Mouse (Mus musculus) forelimb bud, embryonic 11.5 days (tissue): ENCODE measurements around the gene Luc7l3.

ENCODE experiments used
- DNase-seq: peaks from one replicate; pipeline ENCODE4 v3.0.0-alpha.2; 2012; ENCODE audit warnings: low read depth, low spot score

Luc7l3 gene

DNA sequence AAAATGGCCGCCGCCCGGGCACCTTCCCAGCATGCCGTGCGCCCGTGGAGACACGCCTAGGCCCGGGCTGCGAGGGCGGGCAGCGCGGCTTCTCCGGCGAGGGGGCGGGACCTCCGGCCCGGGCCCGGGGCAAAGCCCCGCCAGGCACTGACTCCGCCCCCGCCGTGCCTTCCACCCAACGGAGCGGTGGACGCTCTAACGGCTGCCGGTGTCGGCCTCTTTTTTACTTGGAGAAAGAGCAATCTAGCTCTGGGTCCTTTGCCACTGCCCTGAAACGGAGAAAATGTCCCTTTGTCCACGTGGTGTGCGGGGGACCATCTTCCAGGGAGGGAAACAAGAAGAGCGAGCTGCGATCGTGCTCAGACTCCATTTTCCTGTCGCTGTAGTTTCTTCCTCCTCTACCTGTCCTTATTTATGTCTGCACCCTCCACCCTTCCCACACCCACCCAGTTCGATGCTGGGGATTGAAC, at the start of gene Luc7l3:
Gene Luc7l3, minus strand, starts transcription at position 58 of the 470 bp plus-strand sequence.
- peak; percentile 85 for DNase-seq

DNA sequence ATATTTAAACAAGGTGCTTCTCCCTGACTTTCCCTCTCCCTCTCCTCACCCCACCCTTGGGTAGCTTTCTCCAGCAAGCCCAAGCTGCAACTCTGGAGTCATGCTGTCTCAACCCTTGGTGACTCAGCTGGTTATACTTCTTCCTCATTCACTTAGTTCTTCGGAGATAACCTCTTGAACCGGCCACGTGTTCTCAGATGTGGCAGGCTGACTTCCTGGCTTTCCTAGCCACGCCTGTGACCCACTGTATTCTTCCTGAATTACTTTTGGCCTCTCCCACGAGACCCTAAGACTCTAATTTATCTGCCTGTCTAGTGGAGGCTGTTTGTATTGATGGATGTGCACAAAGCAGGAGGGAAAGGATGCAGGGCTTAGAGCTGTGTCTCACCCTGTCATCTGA, 49.0 kb upstream of the Luc7l3 start:
- DNase-seq: no peak

DNA sequence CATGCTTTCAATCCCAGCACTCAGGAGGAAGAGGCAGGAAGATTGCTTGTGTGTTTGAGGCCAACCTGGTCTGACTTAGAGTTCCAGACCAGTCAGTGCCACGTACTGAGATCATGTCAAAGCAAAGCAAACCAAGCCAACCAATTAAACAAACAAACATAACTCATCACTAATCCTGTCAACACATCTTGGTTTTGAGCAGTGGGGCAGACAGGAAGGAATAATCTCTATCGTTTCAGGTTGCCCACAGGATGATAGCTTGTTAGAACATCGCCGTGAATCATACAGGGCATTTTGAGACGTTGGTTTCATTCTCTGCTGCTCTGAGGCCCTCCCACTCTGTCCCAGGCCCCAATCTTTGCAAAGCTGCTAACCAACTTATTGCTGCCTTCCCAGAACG, 48.2 kb upstream of the Luc7l3 start:
- DNase-seq: no peak

DNA sequence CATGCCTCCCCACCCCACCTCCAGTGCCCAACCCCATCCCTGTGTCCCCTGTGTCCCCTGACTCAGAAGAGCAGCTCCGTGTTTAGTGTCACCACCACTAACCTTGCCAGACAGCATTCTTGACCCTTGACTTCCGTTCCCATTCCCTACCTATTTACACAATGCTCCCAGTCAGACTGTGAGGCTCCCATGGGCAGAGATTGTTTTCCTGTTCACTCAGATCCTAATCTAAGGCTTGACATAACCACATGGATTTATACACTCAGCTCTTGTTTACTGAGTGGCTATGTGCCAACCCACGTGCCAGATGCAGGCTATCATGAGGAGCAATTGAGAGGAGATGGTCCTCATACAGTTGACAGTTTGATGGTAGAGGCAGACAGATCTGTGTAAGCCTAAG, 43.6 kb upstream of the Luc7l3 start:
- no peak for DNase-seq

DNA sequence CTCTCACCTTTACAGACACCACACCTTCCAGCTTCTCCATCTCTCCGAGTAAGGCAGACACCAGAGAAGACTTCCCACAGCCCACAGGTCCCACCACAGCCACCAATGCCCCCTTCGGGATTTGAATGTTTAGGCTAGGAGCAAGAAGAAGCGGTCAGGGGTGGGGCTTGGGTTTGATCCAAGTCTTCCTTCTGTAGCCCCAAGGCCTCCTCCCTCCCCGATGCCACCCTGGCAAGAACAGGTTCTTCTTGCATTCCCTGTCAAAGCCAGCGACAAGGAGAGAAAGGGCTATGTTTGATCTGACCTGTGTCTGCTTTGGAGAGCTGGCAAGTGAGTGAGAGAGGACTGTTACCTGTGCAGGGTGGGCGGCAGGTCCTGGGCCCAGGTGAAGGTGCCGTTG, 41.9 kb upstream of the Luc7l3 start:
- no peak for DNase-seq

DNA sequence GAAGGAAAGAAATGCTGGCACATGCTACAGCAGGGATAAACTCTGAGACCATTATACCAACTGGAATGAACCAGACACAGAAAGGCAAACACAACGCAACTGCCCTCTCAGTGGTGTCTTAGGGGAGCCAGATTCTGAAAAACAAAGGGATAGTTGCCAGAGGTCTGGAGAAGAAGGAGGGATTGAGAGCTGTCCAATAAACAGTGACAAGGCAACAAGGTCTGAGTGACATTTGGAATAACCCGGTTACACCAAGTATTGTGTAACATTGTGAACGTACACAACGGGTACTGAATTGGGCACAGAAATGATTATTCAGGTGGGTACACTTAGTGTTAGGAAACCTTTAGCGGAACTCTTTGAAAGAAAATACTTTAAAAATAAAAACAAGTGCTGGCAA, 40.3 kb upstream of the Luc7l3 start:
- no peak for DNase-seq

DNA sequence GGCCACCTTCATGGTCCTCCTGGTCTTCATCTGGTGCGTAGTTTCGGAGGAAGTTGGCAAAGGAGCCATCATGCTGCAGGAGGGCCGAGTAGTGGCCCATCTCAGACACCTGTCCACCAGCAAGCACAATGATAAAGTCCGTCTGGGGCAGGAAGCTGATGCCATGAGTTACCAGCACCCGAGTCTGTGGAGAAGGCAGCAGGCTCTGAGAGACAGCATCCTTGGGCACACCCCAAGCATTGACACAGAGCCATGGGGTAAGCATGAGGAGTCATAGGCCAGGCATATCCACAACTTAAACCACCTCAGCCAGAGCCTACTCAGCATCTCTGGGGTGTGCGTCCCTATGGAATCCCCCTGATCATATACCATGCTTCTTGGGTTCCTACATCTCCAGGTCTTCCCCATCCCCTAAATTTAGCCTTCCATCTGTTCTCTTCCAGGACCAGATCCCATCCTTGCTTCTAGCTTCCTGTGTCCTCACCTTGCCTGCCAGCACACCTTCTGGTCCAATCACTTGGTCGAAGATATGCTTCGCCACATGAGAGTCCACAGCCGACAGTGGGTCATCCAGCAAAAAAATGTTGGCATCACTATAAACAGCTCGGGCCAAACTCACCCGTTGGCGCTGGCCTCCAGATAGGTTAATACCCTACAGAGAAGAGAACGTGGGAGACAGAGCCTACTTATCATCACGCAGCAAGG, 39.5 kb upstream of the Luc7l3 start:
- no peak for DNase-seq

DNA sequence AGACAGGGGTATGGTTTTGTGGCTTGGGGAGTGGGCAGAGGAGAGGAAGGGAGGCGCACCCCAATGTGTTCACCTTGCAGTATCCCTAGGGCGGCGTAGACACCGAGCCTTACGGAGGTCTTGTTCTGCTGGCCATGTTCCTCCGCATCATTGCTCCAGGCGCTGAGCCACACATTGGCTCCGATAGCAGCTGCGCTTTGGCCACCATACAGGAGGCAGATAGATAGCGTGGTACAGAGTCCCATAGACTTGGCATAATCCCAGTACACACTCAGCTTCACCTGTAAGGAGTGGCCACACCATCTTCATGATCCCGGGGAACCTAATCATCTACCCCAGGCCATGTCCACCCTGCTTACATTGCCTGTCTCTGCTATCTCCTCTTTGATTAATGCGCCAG, 37.4 kb upstream of the Luc7l3 start:
- no peak for DNase-seq

DNA sequence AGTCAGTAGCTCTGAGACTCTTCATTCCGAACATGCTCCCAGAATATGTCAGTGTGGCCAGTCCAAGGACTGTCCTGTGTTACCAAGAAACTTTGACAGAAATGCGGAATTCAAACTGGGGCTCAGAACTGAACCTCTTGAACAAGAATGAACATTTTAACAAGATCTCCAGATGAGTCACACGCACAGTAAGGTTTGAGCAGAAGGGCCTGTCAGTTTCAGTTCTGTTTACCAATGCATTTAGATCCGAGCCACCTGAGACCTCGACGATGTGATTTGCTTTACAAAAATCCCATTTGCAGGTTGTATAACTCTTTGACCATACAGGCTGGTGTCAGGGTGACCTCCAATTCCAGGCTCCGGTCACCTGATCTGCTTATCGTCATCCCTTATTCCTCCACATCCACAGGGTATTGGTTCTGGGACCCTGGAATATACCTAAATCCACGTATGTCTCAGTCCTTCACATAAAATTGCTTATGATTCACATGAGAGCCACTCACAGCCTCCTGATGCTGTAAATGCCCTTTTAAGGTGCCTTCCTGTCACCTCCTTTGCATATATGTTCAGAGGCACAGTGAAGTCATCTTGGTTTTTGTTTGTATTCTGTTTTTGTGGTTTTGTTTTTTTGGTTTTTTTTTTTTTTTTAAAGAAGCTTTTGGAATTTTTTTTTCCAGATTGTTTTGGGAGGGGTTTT, 33.9 kb upstream of the Luc7l3 start:
- no peak for DNase-seq

DNA sequence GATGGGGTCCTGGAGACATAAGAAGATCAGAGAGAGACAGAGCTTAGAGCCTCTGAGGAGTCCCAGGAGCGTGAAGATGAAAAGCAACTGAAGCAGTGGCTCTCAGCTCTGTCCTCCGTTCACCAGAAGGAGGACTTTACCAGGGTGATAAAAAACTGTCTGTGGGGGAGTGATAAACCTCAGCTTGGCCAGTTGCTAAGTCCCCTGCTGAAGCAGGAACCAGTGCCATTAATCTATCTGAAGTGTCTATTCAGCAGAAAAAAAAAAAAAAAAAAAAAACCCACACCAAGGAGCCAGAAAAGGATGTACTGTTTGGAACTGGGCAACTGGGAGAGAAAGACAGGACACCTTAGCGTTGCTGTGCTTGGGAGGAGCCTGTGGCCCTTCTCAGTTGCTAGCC, 29.3 kb upstream of the Luc7l3 start:
- no peak for DNase-seq

DNA sequence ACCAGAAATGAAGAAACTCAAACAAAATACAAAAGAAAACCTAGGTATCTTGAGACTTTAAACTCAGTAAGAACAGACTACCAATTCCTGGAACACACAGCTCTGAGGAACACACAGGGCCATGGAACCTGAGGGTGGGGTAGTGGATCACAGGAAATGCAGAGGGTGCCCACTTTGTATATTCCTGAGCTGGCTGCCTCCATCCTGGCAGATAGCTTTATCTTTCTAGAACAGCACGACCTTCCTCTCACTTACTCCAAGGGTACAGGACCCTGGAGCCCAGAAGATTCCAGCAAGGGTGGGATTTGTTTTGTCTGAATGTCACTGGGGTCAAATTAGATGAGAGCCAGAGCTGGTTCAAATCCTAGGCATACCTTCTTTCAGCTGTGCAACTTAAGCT, 28.5 kb upstream of the Luc7l3 start:
- no peak for DNase-seq

DNA sequence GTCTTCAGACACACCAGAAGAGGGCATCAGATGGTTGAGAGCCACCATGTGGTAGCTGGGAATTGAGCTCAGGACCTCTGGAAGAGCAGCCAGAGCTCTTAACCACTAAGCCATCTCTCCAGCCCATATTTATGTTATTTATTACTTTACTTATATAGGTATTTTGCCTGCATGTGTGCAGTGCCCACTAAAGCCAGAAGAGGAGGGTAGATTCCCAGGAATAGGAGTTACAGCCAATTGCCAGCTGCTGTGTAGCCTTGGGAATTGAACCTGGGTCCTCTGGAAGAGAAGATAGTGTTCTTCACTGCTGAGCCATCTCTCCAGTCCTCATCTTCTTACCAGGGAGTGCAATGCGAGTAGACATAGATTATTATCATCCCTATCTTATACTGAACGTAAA, 28.1 kb upstream of the Luc7l3 start:
- no peak for DNase-seq

DNA sequence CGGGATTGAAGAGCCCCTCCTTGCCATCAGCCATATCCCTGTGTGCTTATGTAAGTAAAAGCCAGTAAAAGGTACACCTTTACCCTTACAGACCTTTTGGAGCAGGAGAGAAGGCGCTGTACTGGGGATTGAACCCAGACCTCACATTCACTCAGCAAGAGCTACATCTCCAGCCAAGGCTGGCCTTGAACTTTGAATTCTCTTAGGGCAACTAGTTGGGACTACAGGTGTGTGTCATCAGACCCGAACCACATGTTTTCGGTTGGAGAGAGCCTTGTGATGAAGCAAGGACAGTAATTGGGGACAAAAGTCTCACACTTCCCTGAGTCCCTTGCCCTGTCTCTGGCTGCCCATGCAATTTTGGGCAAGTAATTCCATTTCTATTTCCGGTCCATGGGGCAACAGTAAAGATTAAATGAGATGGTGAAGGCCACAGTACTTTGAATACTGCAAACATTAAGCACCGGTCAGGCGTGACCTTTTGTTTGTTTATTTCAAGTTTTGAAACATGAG, 25.3 kb upstream of the Luc7l3 start:
- DNase-seq: no peak

DNA sequence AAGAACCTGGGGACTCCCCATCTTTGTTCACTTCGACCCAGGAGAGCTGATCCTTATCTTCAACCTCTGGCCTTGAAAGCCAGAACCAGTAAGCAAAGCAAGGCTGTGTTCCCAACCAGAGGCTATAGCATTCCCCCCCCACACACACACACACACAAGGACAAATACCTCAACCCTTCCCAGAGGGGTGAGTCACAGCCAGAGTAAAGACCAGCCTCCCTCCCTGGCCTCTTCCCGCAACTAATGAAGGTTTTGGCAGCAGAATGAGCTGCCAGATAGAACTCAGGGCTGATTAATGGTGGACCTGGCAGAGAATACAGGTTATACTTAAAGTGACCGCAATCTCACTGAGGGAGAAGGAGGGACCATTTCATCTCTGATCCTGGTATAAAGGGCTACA, 24.8 kb upstream of the Luc7l3 start:
- DNase-seq: no peak

DNA sequence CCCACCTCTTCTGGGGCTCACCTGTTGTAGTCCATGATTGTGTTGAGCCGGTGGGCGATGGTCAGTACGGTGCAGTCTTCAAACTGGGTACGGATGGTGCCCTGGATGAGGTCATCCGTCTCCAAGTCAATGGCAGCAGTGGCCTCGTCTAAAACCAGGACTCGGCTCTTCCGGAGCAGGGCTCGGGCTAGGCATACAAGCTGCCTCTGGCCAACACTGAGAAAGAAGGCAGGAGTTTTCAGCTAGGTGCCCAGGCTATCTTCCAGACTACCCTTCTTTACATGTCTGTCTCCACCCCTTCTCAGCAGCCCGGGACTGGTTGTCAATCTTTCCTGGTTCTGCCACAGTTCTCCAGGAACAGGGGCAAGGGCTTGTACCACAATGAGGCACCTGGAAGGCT, 24.1 kb upstream of the Luc7l3 start:
- DNase-seq: no peak

DNA sequence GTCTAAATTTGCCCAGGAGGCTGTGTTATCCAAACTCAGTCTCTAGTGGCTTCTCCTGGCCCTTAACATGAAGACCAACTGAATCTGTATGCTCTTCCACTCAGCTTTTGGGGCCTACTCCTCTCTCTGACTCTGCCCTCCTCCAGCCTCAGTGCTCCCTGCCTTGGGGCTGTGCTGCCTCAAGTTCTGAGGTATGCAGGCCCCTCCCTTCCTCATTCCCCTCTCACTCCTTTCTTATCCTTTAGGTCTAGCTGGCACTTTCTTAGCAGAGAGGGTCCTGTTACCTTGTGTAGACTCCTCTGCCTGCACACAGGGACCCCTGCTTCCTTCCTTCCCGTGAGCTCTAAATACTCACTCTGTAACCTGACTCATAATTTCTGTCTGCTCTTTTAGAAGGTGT, 22.7 kb upstream of the Luc7l3 start:
- no peak for DNase-seq

DNA sequence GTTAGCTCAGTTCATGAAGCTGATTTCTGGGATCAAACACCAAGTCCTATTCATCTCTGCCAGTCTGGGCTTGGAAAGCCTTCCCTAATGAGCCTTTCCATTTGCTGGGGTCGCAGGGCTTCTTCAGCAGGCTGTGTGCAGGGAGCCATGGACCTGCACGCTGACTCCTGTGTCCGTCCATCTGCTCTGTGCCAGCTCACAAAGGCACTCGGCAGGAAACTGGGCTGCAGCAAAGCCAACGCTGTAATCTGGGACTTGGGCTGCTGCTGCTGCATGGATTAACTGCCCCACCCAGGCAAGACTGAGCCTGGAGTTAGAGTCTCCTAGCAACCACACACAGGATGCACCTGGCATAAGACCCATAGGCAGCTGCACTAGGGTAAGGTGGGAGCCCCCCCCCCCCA, 22.2 kb upstream of the Luc7l3 start:
- no peak for DNase-seq

DNA sequence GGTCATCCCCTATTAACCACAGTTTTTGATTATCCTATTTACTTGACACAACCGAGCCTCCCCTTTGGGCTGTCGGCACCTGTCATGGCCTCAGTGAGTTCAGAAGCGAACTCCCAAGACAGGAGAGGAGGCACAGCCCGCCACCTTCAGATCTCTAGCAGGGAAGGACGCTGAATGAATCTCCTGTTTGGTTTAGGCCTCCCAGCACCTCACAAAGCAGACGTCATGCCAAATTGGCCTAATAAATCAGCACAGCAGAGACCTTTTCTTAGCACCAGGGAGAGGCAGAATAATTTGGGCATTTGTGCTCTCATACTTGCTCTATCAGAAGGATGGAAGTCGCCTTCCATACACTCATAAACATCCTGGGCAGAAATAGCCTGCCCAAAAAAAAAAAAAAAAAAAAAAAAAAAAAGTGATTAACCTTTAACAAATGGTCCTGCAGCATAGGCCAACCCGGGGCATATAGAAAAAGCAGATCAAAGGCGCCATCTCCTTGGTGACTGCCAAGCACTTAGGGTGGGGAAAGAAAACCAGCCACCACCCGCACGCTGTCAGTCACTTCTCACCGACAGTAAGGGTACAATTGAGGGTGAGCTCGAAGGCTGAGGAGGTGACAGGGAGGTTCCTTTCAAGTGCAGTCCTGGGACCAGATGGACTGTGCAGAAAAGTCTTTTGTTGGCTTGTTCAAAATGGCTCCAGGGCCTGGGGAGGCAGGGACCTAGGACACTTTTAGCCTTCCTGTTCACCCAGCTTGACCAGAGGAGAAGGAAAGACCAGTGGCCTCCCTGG, 20.5 kb upstream of the Luc7l3 start:
- DNase-seq: no peak

DNA sequence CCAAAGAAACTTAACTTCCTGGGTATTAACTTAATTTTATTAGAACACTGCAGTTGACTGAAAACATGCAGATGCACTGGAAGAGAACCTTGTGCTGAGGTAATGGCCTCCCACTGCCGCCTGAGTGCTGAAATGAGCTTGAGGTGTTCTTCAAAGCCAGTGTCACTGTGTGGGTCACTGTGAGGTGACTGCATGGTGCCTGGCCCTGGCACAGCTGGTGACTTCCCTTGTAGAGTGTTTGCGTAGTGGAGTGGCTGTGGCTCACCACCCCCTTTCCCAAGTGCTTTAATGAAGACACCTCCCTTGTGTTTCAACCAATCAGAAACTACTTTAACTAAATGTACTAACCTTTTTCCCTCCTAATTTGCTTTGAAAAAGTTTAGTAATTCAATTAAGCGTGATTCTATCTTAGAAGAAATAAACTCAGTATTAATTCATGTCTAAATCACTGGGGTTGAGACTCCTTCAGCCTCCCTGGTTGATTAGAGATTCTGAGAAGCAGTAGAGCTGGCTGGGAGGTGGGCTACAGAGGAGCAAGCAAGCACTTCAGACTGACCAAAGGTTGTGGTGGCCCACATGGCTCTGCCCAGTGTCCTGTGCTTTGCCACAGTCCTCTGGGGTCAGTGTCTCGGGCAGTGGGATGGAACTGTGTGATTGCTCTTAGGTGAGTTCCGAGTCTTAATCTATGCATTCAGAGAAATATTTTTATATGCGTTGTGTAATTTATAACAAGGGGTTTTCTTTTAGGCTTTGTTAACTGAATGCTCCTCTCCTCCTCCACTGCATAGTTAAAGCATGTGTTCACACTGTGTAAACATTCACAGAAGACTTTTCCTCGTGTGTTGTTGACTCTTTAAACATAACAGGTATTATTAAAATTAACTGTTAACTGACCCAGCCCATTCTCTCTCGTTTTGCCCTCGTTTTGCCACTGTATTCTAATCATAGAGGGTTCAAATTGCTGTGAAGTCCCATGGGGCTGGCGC, 19.5 kb upstream of the Luc7l3 start:
- DNase-seq: no peak

DNA sequence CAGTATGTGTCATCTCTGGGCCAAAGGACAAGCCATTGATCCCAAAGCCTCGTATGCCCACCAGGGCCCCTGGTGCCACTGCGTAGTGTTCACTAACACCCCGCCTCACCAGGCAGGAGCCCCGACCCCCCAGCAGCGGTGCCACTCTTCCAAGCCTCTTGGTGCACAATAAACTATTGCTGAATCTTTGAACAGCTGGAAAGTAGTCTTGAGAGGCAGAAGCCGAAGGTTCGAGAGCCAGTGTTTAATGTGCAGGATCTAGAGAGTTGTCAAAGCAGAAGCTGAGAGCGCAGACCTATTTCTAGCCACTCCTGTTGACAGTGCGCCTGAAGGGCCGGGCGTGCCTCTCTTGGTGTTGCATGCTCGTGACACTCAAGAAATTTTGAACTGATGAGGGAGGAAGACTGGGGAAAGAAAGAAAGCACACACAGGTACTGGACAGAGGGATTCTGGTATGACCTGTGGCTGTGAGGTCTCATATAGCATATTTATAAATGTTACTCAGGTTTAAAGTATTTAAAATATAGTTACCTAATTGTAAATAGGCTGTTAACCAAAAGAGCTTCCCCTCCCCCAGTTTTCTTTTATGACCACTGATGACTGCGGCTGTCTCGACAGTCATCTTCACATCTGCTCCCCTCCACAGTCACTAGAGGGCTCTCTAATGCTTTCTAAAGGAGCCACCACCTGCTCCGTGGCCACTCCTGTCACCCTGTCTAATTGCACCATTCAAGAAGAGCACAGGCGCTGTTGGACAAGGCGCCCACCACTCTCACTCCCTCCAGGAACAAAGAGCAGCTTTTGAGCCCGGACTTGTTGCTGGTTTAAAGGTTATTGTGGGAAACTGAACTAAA, 18.2 kb upstream of the Luc7l3 start:
- DNase-seq: no peak
